Mouse (Mus musculus): Measurements from ENCODE around the gene Gpr183. TPM values are rescaled to one million over a fixed set of nuclear protein-coding genes. Genes with fewer than 3 reads are reported as not detected.

The Gpr183 gene
- total and polyA plus RNA-seq, 3 experiments: 0.04 to 0.06 TPM; not detected in 1

DNA sequence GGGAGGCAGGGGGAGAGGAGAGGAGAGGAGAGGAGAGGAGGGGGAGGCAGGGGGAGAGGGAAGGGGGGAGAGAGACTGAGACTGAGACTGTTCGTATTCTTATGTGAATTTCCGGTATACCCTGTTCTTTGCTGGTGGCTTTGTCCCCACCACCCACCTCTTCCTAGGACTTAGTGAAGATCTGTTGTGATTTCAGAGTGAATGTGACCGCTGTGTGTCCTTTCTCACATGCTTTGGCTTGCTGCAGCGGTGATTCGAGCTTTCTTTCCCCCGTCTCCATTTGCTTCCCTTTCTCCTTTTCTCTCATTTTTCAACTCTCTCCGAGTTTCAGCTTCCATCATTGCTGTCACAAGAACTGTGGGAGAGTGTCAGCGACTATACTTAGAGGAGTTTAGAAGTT lies 18.3 kb downstream of the Gpr183 start:
- TF ChIP-seq USF1 (IDR thresholded peaks at IDR 0.05; ENCODE audit: low read depth, low read length): no peak
- TF ChIP-seq ELF1 (IDR thresholded peaks at IDR 0.05; ENCODE audit: low read depth, low read length): no peak
- no peak for TF ChIP-seq MYC (IDR thresholded peaks at IDR 0.05; ENCODE audit: low read depth, low read length)
- Histone ChIP-seq H3K27me3 (ENCODE audit: control insufficient read depth in 1 of 2, insufficient read depth in 2 of 2, low read length in 2 of 2) (no peaks in the 10 kb centered on the region), H3K9ac (ENCODE audit: control insufficient read depth, low read depth, low read length, poor library complexity, severe bottlenecking) (no peak overlapping the region), H3K4me1 (ENCODE audit: control insufficient read depth in 1 of 2, insufficient read depth in 2 of 2, low read length in 2 of 2) (peaks cover 3 to 6% of the 10 kb centered on the region in 2 experiments; a peak in 2 of 4 replicates), H3K79me2 (ENCODE audit: control insufficient read depth, insufficient read depth, low read length, poor library complexity) (no peaks in the 10 kb centered on the region), H3K4me3 (ENCODE audit: control insufficient read depth in 1 of 2, insufficient read depth in 1 of 2, low read depth in 2 of 2, low read length in 2 of 2) (no peak overlapping the region), H3K27ac (ENCODE audit: control insufficient read depth, low read depth, low read length) (no peak overlapping the region), H3K9me3 (replicated peaks; ENCODE audit: insufficient read depth, low read length) (no peaks in the 10 kb centered on the region; the same call in 1 of the 2 replicates), H3K36me3 (ENCODE audit: control insufficient read depth in 1 of 2, insufficient read depth in 2 of 2, low read length in 2 of 2) (no peaks in the 10 kb centered on the region; a peak in 1 of 4 replicates)
- DNase-seq (ENCODE audit: low read depth, low spot score): no peak

DNA sequence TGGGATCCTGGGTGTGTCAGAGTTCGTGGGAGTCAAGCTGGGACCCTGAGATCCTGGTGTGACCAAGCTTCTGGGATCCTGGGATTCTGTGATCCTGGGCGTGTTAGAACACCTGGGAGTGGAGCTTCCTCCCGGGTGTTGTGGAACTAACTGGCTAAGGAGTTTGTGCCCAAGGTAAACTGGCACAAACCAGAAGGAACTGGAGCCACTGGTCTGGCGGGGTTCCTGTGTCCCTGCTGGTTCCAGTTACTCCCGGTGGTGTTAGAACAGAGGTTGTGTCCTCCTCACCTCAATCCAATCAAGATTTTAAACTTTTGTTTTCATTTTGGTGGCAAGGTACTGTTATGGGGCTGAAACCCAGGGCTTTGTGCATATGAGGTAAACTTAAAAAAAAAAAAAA lies 18.9 kb downstream of the Gpr183 start:
- Histone ChIP-seq H3K9ac (ENCODE audit: control insufficient read depth, low read depth, low read length, poor library complexity, severe bottlenecking) (no peak overlapping the region), H3K27me3 (ENCODE audit: control insufficient read depth in 1 of 2, insufficient read depth in 2 of 2, low read length in 2 of 2) (no peaks in the 10 kb centered on the region), H3K79me2 (ENCODE audit: control insufficient read depth, insufficient read depth, low read length, poor library complexity) (no peaks in the 10 kb centered on the region), H3K4me1 (ENCODE audit: control insufficient read depth in 1 of 2, insufficient read depth in 2 of 2, low read length in 2 of 2) (peaks cover 3 to 4% of the 10 kb centered on the region in 2 experiments; a peak in 2 of 4 replicates), H3K27ac (ENCODE audit: control insufficient read depth, low read depth, low read length) (no peak overlapping the region), H3K4me3 (ENCODE audit: control insufficient read depth in 1 of 2, insufficient read depth in 1 of 2, low read depth in 2 of 2, low read length in 2 of 2) (no peak overlapping the region), H3K36me3 (ENCODE audit: control insufficient read depth in 1 of 2, insufficient read depth in 2 of 2, low read length in 2 of 2) (no peaks in the 10 kb centered on the region; a peak in 1 of 4 replicates), H3K9me3 (replicated peaks; ENCODE audit: insufficient read depth, low read length) (no peaks in the 10 kb centered on the region; the same call in 1 of the 2 replicates)
- TF ChIP-seq HCFC1 (IDR thresholded peaks at IDR 0.05; ENCODE audit: low read depth, low read length) (no peak), NRF1 (IDR thresholded peaks at IDR 0.05; ENCODE audit: insufficient read depth, low read depth, low read length, poor library complexity, severe bottlenecking) (no peak), ZC3H11A (IDR thresholded peaks at IDR 0.05; ENCODE audit: low read depth, low read length) (no peak), ZNF384 (IDR thresholded peaks at IDR 0.05; ENCODE audit: low read depth, low read length) (no peak), USF1 (IDR thresholded peaks at IDR 0.05; ENCODE audit: low read depth, low read length) (no peak), CTCF (IDR thresholded peaks at IDR 0.05 in 2 of 3, conservative IDR thresholded peaks at IDR 0.05 in 1 of 3; ENCODE audit: control insufficient read depth in 1 of 3, insufficient read depth in 1 of 3, low read depth in 2 of 3, low read length in 3 of 3, poor library complexity in 1 of 3, severe bottlenecking in 1 of 3) (no peak), CHD1 (IDR thresholded peaks at IDR 0.05; ENCODE audit: low read depth, low read length) (no peak), RAD21 (IDR thresholded peaks at IDR 0.05; ENCODE audit: low read depth, low read length) (no peak), ZMIZ1 (IDR thresholded peaks at IDR 0.05; ENCODE audit: low read depth, low read length) (no peak), SMC3 (IDR thresholded peaks at IDR 0.05; ENCODE audit: low read depth, low read length) (no peak), POLR2AphosphoS5 (IDR thresholded peaks at IDR 0.05; ENCODE audit: borderline replicate concordance, low read depth, low read length) (no peak), JUND (IDR thresholded peaks at IDR 0.05; ENCODE audit: low read depth, low read length) (no peak)
- no peak for DNase-seq (ENCODE audit: low read depth, low spot score)

DNA sequence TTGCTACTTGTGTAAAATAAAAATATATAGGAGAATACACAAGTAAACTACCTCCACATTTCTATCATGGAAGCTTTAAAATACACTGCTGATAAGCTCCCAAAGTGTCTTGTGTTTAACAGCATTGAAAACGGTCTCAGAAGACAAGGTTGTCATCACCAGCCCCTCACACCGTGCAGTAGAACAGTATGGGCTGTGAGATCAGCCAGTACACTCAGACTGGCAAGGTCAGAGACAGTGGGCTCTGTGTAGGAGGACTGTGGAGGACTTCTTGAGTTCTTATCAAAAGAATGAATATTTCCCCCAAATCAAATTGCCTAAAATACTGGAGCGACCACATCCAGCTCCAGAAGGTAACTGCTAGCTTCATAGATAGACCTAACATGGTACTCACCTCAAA lies 25.4 kb downstream of the Gpr183 start:
- no peaks in the 10 kb centered on the region for H3K4me1 ChIP-seq (ENCODE audit: control insufficient read depth in 1 of 2, insufficient read depth in 2 of 2, low read length in 2 of 2)
- H3K36me3 ChIP-seq (ENCODE audit: control insufficient read depth in 1 of 2, insufficient read depth in 2 of 2, low read length in 2 of 2): no peaks in the 10 kb centered on the region; a peak in 1 of 4 replicates
- H3K9ac ChIP-seq (ENCODE audit: control insufficient read depth, low read depth, low read length, poor library complexity, severe bottlenecking): no peak overlapping the region
- H3K4me3 ChIP-seq (ENCODE audit: control insufficient read depth in 1 of 2, insufficient read depth in 1 of 2, low read depth in 2 of 2, low read length in 2 of 2): no peak overlapping the region
- DNase-seq (ENCODE audit: low read depth, low spot score): no peak
- H3K27me3 ChIP-seq (ENCODE audit: control insufficient read depth in 1 of 2, insufficient read depth in 2 of 2, low read length in 2 of 2): no peaks in the 10 kb centered on the region
- no peaks in the 10 kb centered on the region for H3K79me2 ChIP-seq (ENCODE audit: control insufficient read depth, insufficient read depth, low read length, poor library complexity)
- no peaks in the 10 kb centered on the region; the same call in 1 of the 2 replicates for H3K9me3 ChIP-seq (replicated peaks; ENCODE audit: insufficient read depth, low read length)
- H3K27ac ChIP-seq (ENCODE audit: control insufficient read depth, low read depth, low read length): no peak overlapping the region
- TF ChIP-seq POLR2A (IDR thresholded peaks at IDR 0.05; ENCODE audit: control insufficient read depth in 1 of 2, insufficient read depth in 1 of 2, low read depth in 1 of 2, low read length in 2 of 2, poor library complexity in 1 of 2): no peak
- no peak for TF ChIP-seq RAD21 (IDR thresholded peaks at IDR 0.05; ENCODE audit: low read depth, low read length)
- TF ChIP-seq CTCF (IDR thresholded peaks at IDR 0.05 in 2 of 3, conservative IDR thresholded peaks at IDR 0.05 in 1 of 3; ENCODE audit: control insufficient read depth in 1 of 3, insufficient read depth in 1 of 3, low read depth in 2 of 3, low read length in 3 of 3, poor library complexity in 1 of 3, severe bottlenecking in 1 of 3): no peak
- TF ChIP-seq POLR2AphosphoS5 (IDR thresholded peaks at IDR 0.05; ENCODE audit: borderline replicate concordance, low read depth, low read length): no peak
- no peak for TF ChIP-seq TCF12 (IDR thresholded peaks at IDR 0.05; ENCODE audit: low read depth, low read length)
- TF ChIP-seq MAZ (IDR thresholded peaks at IDR 0.05; ENCODE audit: low read depth, low read length): no peak
- TF ChIP-seq GABPA (IDR thresholded peaks at IDR 0.05; ENCODE audit: low read depth, low read length): no peak
- no peak for TF ChIP-seq SIN3A (IDR thresholded peaks at IDR 0.05; ENCODE audit: low read length)
- TF ChIP-seq CHD2 (IDR thresholded peaks at IDR 0.05; ENCODE audit: low read length): no peak
- no peak for TF ChIP-seq TBP (IDR thresholded peaks at IDR 0.05; ENCODE audit: low read depth, low read length)
- TF ChIP-seq SMC3 (IDR thresholded peaks at IDR 0.05; ENCODE audit: low read depth, low read length): no peak
- no peak for TF ChIP-seq ETS1 (IDR thresholded peaks at IDR 0.05; ENCODE audit: low read depth, low read length)
- TF ChIP-seq TAL1 (IDR thresholded peaks at IDR 0.05; ENCODE audit: low read length): no peak
- no peak for TF ChIP-seq NELFE (IDR thresholded peaks at IDR 0.05; ENCODE audit: low read depth, low read length)
- TF ChIP-seq EP300 (IDR thresholded peaks at IDR 0.05; ENCODE audit: low read depth in 1 of 2, low read length in 2 of 2): no peak
- no peak for TF ChIP-seq ZKSCAN1 (IDR thresholded peaks at IDR 0.05; ENCODE audit: low read depth, low read length)
- no peak for TF ChIP-seq ZMIZ1 (IDR thresholded peaks at IDR 0.05; ENCODE audit: low read depth, low read length)
- no peak for TF ChIP-seq HCFC1 (IDR thresholded peaks at IDR 0.05; ENCODE audit: low read depth, low read length)

All from MEL (cell line).